Mouse (Mus musculus) liver, embryonic 13.5 days (tissue): ENCODE measurements around the gene Abi3bp. TPM values are rescaled to one million over a fixed set of nuclear protein-coding genes. Genes with fewer than 3 reads are reported as not detected.

ENCODE experiments used
- ATAC-seq: fragments of 200-750 bp; cut with Nextera tagmentation; 2 replicates; pipeline ENCODE4 v1.8.0; 2017; ENCODE audit warnings: low read depth, mild to moderate bottlenecking, moderate number of reproducible peaks, moderate library complexity
- DNase-seq: peaks from one replicate; pipeline ENCODE4 v3.0.0; 2022
- H3K27ac ChIP-seq: fragments of 300-500 bp; sonication (generic); 2 replicates; pipeline ENCODE4 v1.5.1; 2015; ENCODE audit warnings: moderate library complexity, mild to moderate bottlenecking, inconsistent platforms
- H3K27me3 ChIP-seq: fragments of 300-500 bp; sonication (generic); 2 replicates; pipeline ENCODE4 v1.6.1; 2015; ENCODE audit warnings: mild to moderate bottlenecking, inconsistent platforms
- H3K36me3 ChIP-seq: fragments of 300-500 bp; sonication (generic); 2 replicates; pipeline ENCODE4 v1.6.1; 2015; ENCODE audit warnings: mild to moderate bottlenecking, inconsistent platforms
- H3K4me1 ChIP-seq: fragments of 300-500 bp; sonication (generic); replicated peaks from 2 replicates; pipeline ENCODE4 v1.6.1; 2015; ENCODE audit warnings: inconsistent platforms
- H3K4me2 ChIP-seq: fragments of 300-500 bp; sonication (generic); 2 replicates; pipeline ENCODE4 v1.6.1; 2015; ENCODE audit warnings: inconsistent platforms, mild to moderate bottlenecking, moderate library complexity
- H3K4me3 ChIP-seq: fragments of 300-500 bp; sonication (generic); replicated peaks from 2 replicates; pipeline ENCODE4 v1.5.1; 2015; ENCODE audit warnings: mild to moderate bottlenecking, inconsistent platforms
- H3K9ac ChIP-seq: fragments of 300-500 bp; sonication (generic); 2 replicates; pipeline ENCODE4 v1.6.1; 2015; ENCODE audit warnings: mild to moderate bottlenecking, inconsistent platforms
- H3K9me3 ChIP-seq: fragments of 300-500 bp; sonication (generic); replicated peaks from 2 replicates; pipeline ENCODE4 v1.6.1; 2016; ENCODE audit warnings: inconsistent platforms
- WGBS: fragments of 180-500 bp; shearing (Covaris S2); methylation state at CpG from one replicate; pipeline ENCODE4 v1.1.7; 2015; ENCODE audit not compliant: insufficient replicate concordance; 5-methylcytosine and 5-hydroxymethylcytosine counted together
- polyA plus RNA-seq: library from polyadenylated mRNA; unstranded; fragments of >200 nt; fragmentation: Nextera tagmentation; extraction: Ambion mirVana; gene quantifications from 2 replicates; pipeline ENCODE4 v1.2.1, GENCODE M21; 2015

Gene Abi3bp
- 0.21 and 0.25 TPM in 2 replicates for polyA plus RNA-seq

- no peak for DNase-seq
- Histone ChIP-seq H3K27me3 (no peaks in the 10 kb centered on the region), H3K4me3 (no peak within 1 kb of the TSS), H3K27ac (no peak within 1 kb of the TSS), H3K4me1 (no peaks in the 10 kb centered on the region), H3K9me3 (no peaks in the 10 kb centered on the region), H3K36me3 (no peaks in the 10 kb centered on the region), H3K4me2 (0 out of 2 replicates have a peak within 1 kb of the TSS, but pooled peaks have one; percentile 6), H3K9ac (no peak within 1 kb of the TSS)
- 44% methylated on average over 11 of the region's 11 CpGs for WGBS
- ATAC-seq = no peak
Observed at GRCm38 (mm10) chr16:56477677-56478574, at the start of gene Abi3bp. Abi3bp (plus strand) TSS chr16:56477878.

GRCm38 (mm10) chr16:56435293-56436185, 42.1 kb upstream of the Abi3bp start:
- Histone ChIP-seq H3K4me2 (no peak overlapping the region), H3K27ac (no peak overlapping the region), H3K36me3 (no peaks in the 10 kb centered on the region), H3K9me3 (no peaks in the 10 kb centered on the region), H3K4me3 (no peak overlapping the region), H3K4me1 (no peaks in the 10 kb centered on the region), H3K27me3 (no peaks in the 10 kb centered on the region), H3K9ac (no peak overlapping the region)
- DNase-seq = no peak
- ATAC-seq = no peak
- WGBS = 46% methylated on average over 4 of the region's 4 CpGs

- H3K27me3 ChIP-seq = no peaks in the 10 kb centered on the region
- 65% methylated on average over 4 of the region's 4 CpGs for WGBS
- no peak overlapping the region for H3K4me2 ChIP-seq
- H3K4me1 ChIP-seq = no peaks in the 10 kb centered on the region
- ATAC-seq (no peak), DNase-seq (no peak)
- no peaks in the 10 kb centered on the region for H3K36me3 ChIP-seq
- H3K9me3 ChIP-seq = no peaks in the 10 kb centered on the region
- no peak overlapping the region for H3K4me3 ChIP-seq
- H3K27ac ChIP-seq = no peak overlapping the region
- H3K9ac ChIP-seq = no peak overlapping the region
Observed at GRCm38 (mm10) chr16:56440243-56440642, 37.4 kb upstream of the Abi3bp start.

- DNase-seq = no peak
- Histone ChIP-seq H3K4me2 (no peak overlapping the region), H3K36me3 (no peaks in the 10 kb centered on the region), H3K27ac (no peak overlapping the region), H3K9me3 (no peaks in the 10 kb centered on the region), H3K4me3 (no peak overlapping the region), H3K9ac (no peak overlapping the region), H3K27me3 (no peaks in the 10 kb centered on the region), H3K4me1 (no peaks in the 10 kb centered on the region)
- WGBS = 51% methylated on average over 5 of the region's 5 CpGs
- no peak for ATAC-seq
Observed at GRCm38 (mm10) chr16:56441113-56441512, 36.6 kb upstream of the Abi3bp start.

GRCm38 (mm10) chr16:56441658-56442344, 35.9 kb upstream of the Abi3bp start:
- H3K4me1 ChIP-seq = no peaks in the 10 kb centered on the region
- no peak for ATAC-seq
- H3K4me3 ChIP-seq = no peak overlapping the region
- H3K36me3 ChIP-seq = no peaks in the 10 kb centered on the region
- no peak overlapping the region for H3K4me2 ChIP-seq
- no peak overlapping the region for H3K27ac ChIP-seq
- no peaks in the 10 kb centered on the region for H3K9me3 ChIP-seq
- 59% methylated on average over 7 of the region's 7 CpGs for WGBS
- no peak for DNase-seq
- H3K27me3 ChIP-seq = no peaks in the 10 kb centered on the region
- H3K9ac ChIP-seq = no peak overlapping the region

- H3K9ac ChIP-seq = no peak overlapping the region
- ATAC-seq = no peak
- H3K9me3 ChIP-seq = no peaks in the 10 kb centered on the region
- no peak overlapping the region for H3K27ac ChIP-seq
- no peaks in the 10 kb centered on the region for H3K36me3 ChIP-seq
- DNase-seq = no peak
- no peaks in the 10 kb centered on the region for H3K27me3 ChIP-seq
- no peak overlapping the region for H3K4me2 ChIP-seq
- WGBS = 46% methylated on average over 2 of the region's 2 CpGs
- no peak overlapping the region for H3K4me3 ChIP-seq
- H3K4me1 ChIP-seq = no peaks in the 10 kb centered on the region
Observed at GRCm38 (mm10) chr16:56451482-56451881, 26.2 kb upstream of the Abi3bp start.

GRCm38 (mm10) chr16:56451923-56452322, 25.8 kb upstream of the Abi3bp start:
- H3K9ac ChIP-seq = no peak overlapping the region
- ATAC-seq (no peak), DNase-seq (no peak)
- no peaks in the 10 kb centered on the region for H3K4me1 ChIP-seq
- no peak overlapping the region for H3K4me2 ChIP-seq
- H3K36me3 ChIP-seq = no peaks in the 10 kb centered on the region
- H3K27ac ChIP-seq = no peak overlapping the region
- H3K27me3 ChIP-seq = no peaks in the 10 kb centered on the region
- 54% methylated on average over 1 of the region's 1 CpGs for WGBS
- H3K9me3 ChIP-seq = no peaks in the 10 kb centered on the region
- H3K4me3 ChIP-seq = no peak overlapping the region

GRCm38 (mm10) chr16:56458052-56458754, 19.5 kb upstream of the Abi3bp start:
- DNase-seq = no peak
- WGBS = 63% methylated on average over 8 of the region's 8 CpGs
- H3K4me2 ChIP-seq = no peak overlapping the region

GRCm38 (mm10) chr16:56473160-56473559, 4.5 kb upstream of the Abi3bp start:
- 63% methylated on average over 2 of the region's 2 CpGs for WGBS
- ATAC-seq = no peak

More at GRCm38 (mm10) chr16:56458052-56458754, 19.5 kb upstream of the Abi3bp start:
- Histone ChIP-seq H3K27me3 (no peaks in the 10 kb centered on the region), H3K9me3 (no peaks in the 10 kb centered on the region), H3K9ac (no peak overlapping the region), H3K4me3 (no peak overlapping the region), H3K4me1 (no peaks in the 10 kb centered on the region), H3K36me3 (no peaks in the 10 kb centered on the region), H3K27ac (no peak overlapping the region)
- no peak for ATAC-seq

GRCm38 (mm10) chr16:56475676-56476075, 2.0 kb upstream of the Abi3bp start:
- H3K27me3 ChIP-seq = no peaks in the 10 kb centered on the region
- no peaks in the 10 kb centered on the region for H3K4me1 ChIP-seq

More at GRCm38 (mm10) chr16:56473160-56473559, 4.5 kb upstream of the Abi3bp start:
- Histone ChIP-seq H3K4me1 (no peaks in the 10 kb centered on the region), H3K9ac (no peak overlapping the region), H3K4me2 (no peak overlapping the region), H3K4me3 (no peak overlapping the region), H3K27ac (no peak overlapping the region), H3K36me3 (no peaks in the 10 kb centered on the region), H3K27me3 (no peaks in the 10 kb centered on the region), H3K9me3 (no peaks in the 10 kb centered on the region)
- DNase-seq = no peak

More at GRCm38 (mm10) chr16:56475676-56476075, 2.0 kb upstream of the Abi3bp start:
- DNase-seq (no peak), ATAC-seq (no peak)
- Histone ChIP-seq H3K4me2 (no peak overlapping the region), H3K4me3 (no peak overlapping the region), H3K27ac (no peak overlapping the region), H3K9ac (no peak overlapping the region), H3K36me3 (no peaks in the 10 kb centered on the region), H3K9me3 (no peaks in the 10 kb centered on the region)
- 69% methylated on average over 5 of the region's 5 CpGs for WGBS
